Mouse (Mus musculus) thymus, adult 2 months (tissue): Measurements from ENCODE around the gene Klhl40.

Experiments
- CTCF ChIP-seq: fragments of 200-500 bp; IDR thresholded peaks from 2 replicates; pipeline ENCODE4 v1.5.1; 2012; ENCODE audit warnings: mild to moderate bottlenecking, control low read depth, low read length, moderate library complexity, borderline replicate concordance; ENCODE audit not compliant: control insufficient read depth, poor library complexity, insufficient read depth; ENCODE audit errors: extremely low read depth
- POLR2A ChIP-seq: fragments of 200-500 bp; IDR thresholded peaks from 2 replicates; pipeline ENCODE4 v1.6.1; 2012; ENCODE audit warnings: mild to moderate bottlenecking, low read length, control low read depth, moderate library complexity; ENCODE audit not compliant: control insufficient read depth, poor library complexity, insufficient read depth; ENCODE audit errors: extremely low read depth

GRCm38 (mm10) chr9:121819771-121820471, 42.5 kb downstream of the Klhl40 start:
- TF ChIP-seq POLR2A: no peak
- no peak for TF ChIP-seq CTCF
